Comparison of ENCODE assay signal across 26 mouse cellular contexts in genomic region chr8:64828466-64828865, GRCm38 (mm10). TPM values are rescaled to one million over a fixed set of nuclear protein-coding genes. Genes with fewer than 3 reads are reported as not detected.
A peak's percentile ranks its signal among the peaks of the same experiment; 100 is the strongest.
DNase-seq lines count a peak whose midpoint lies in the region; ATAC-seq and TF ChIP-seq lines count a peak whose summit lies in the region.
"Had no signal": no experiment of that assay in that cellular context is flagged by ENCODE, and none has a peak within 500 bp of the region (broad histone marks: within the 10 kb centered on the region; RNA-seq: fewer than 3 reads in every experiment).

No protein-coding gene starts in this region.

- 0 out of 2 replicates have a peak, but pooled peaks cover 9% of the 10 kb centered on the region for H3K4me1 ChIP-seq in brown adipose tissue, adult 24 weeks (ENCODE audit: control insufficient read depth, insufficient read depth, insufficient read length, low read length)
- no peaks in the 10 kb centered on the region for H3K4me1 ChIP-seq in liver, embryonic 16.5 days (ENCODE audit: control insufficient read depth, low read depth, low read length)
- no peaks in the 10 kb centered on the region for H3K4me1 ChIP-seq in forebrain, postnatal 0 days (ENCODE audit: insufficient read depth)
- no peaks in the 10 kb centered on the region for H3K4me1 ChIP-seq in stomach, postnatal 0 days (replicated peaks; ENCODE audit: control insufficient read depth, insufficient read depth)

- peak overlapping the region; percentile 2; the same call in 1 of the 2 replicates for H3K27ac ChIP-seq in left cerebral cortex, adult 2 months
- H3K27ac ChIP-seq in brown adipose tissue, adult 24 weeks (replicated peaks; ENCODE audit: low read depth, low read length): peak overlapping the region; percentile 20; the same call in 1 of the 2 replicates
- H3K27ac ChIP-seq in liver, embryonic 16.5 days (ENCODE audit: low read length): no peak overlapping the region
- H3K27ac ChIP-seq in forebrain, postnatal 0 days (ENCODE audit: low read depth, low read length): no peak overlapping the region
- no peak overlapping the region for H3K27ac ChIP-seq in stomach, postnatal 0 days (replicated peaks)
- H3K27ac ChIP-seq: embryonic facial prominence, embryonic 13.5 days; forebrain, embryonic 12.5 days; hindbrain, postnatal 0 days; limb, embryonic 10.5 days; neural tube, embryonic 13.5 days had no signal

- H3K9ac ChIP-seq in liver, embryonic 16.5 days (ENCODE audit: low read depth, low read length): no peak overlapping the region
- H3K9ac ChIP-seq in forebrain, postnatal 0 days: no peak overlapping the region
- H3K9ac ChIP-seq in stomach, postnatal 0 days (ENCODE audit: low read length): no peak overlapping the region
- H3K9ac ChIP-seq: embryonic facial prominence, embryonic 13.5 days; forebrain, embryonic 12.5 days; neural tube, embryonic 13.5 days had no signal

- TF ChIP-seq EP300 in stomach, postnatal 0 days (optimal IDR thresholded peaks at IDR 0.05): no peak

- no peak overlapping the region for H3K4me2 ChIP-seq in liver, embryonic 16.5 days (ENCODE audit: low read depth, low read length)
- H3K4me2 ChIP-seq in forebrain, postnatal 0 days (ENCODE audit: low read depth): no peak overlapping the region
- no peak overlapping the region for H3K4me2 ChIP-seq in stomach, postnatal 0 days (replicated peaks; ENCODE audit: low read depth)
- H3K4me2 ChIP-seq: embryonic facial prominence, embryonic 13.5 days; forebrain, embryonic 12.5 days; neural tube, embryonic 13.5 days had no signal

- no peak for TF ChIP-seq CTCF in left cerebral cortex, adult 2 months (IDR thresholded peaks at IDR 0.05)
- no peak for TF ChIP-seq CTCF in forebrain, postnatal 0 days (IDR thresholded peaks at IDR 0.05; ENCODE audit: low read depth)
- TF ChIP-seq CTCF in stomach, postnatal 0 days (IDR thresholded peaks at IDR 0.05; ENCODE audit: low read depth): no peak

- H3K9me3 ChIP-seq in liver, embryonic 16.5 days (replicated peaks; ENCODE audit: control insufficient read depth, low read length): no peaks in the 10 kb centered on the region
- no peaks in the 10 kb centered on the region for H3K9me3 ChIP-seq in forebrain, postnatal 0 days (ENCODE audit: low read length)
- no peaks in the 10 kb centered on the region for H3K9me3 ChIP-seq in stomach, postnatal 0 days (ENCODE audit: control insufficient read depth, low read length)
- H3K9me3 ChIP-seq: embryonic facial prominence, embryonic 13.5 days; forebrain, embryonic 12.5 days; limb, embryonic 10.5 days; neural tube, embryonic 13.5 days had no signal

- 30% methylated on average over 15 of the region's 15 CpGs for WGBS in liver, embryonic 16.5 days (ENCODE audit: insufficient replicate concordance)
- WGBS in forebrain, postnatal 0 days: 91% methylated on average over 15 of the region's 15 CpGs
- WGBS in stomach, postnatal 0 days: 83% methylated on average over 15 of the region's 15 CpGs

- intact Hi-C loops in left cerebral cortex, adult 2 months (cut with DNase I): no loop called here
- intact Hi-C loops in left cerebral cortex, postnatal 10 days (cut with DNase I): no loop called here

- peak; percentile 7; the same call in 1 of the 2 replicates for ATAC-seq in frontal cortex, adult (ENCODE audit: low TSS enrichment)
- 0 out of 2 replicates have a peak, but pooled peaks have one; percentile 17 for ATAC-seq in liver, embryonic 16.5 days (ENCODE audit: low read depth)
- no peak for ATAC-seq in forebrain, postnatal 0 days
- no peak for ATAC-seq in stomach, postnatal 0 days (ENCODE audit: low FRiP score, low TSS enrichment)
- ATAC-seq: hindbrain, postnatal 0 days had no signal

- H3K36me3 ChIP-seq in liver, embryonic 16.5 days (ENCODE audit: control insufficient read depth, insufficient read depth): no peaks in the 10 kb centered on the region
- H3K36me3 ChIP-seq in forebrain, postnatal 0 days (ENCODE audit: insufficient read depth): peaks cover 25% of the 10 kb centered on the region; the same call in 1 of the 2 replicates
- peaks cover 4% of the 10 kb centered on the region; the same call in 1 of the 2 replicates for H3K36me3 ChIP-seq in stomach, postnatal 0 days (ENCODE audit: control insufficient read depth, insufficient read depth, low read length)

- DNase-seq in frontal cortex, postnatal 36 days (ENCODE audit: low spot score in 2 of 2): no peak
- DNase-seq in left cerebral cortex, adult 2 months (ENCODE audit: extremely low spot score in 1 of 2, low spot score in 2 of 2): no peak
- no peak for DNase-seq in left cerebral cortex, postnatal 10 days (ENCODE audit: extremely low spot score in 1 of 2, low spot score in 2 of 2)
- DNase-seq in forebrain, postnatal 0 days: no peak
- DNase-seq in stomach, postnatal 0 days (ENCODE audit: low spot score): no peak
- DNase-seq: adrenal gland, postnatal 25 days; cerebellum, adult 11-12 months; cerebellum, postnatal 25 days; embryo, embryonic 11 days; gastrocnemius, postnatal 14 days; kidney, adult 11 months; kidney, postnatal 4 days; layer of hippocampus, adult 9-11 months; midbrain, embryonic 14.5 days; right cerebral cortex, postnatal 4 days; thymus, postnatal 25 days had no signal

- H3K4me3 ChIP-seq in left cerebral cortex, adult 2 months: no peak overlapping the region
- H3K4me3 ChIP-seq in brown adipose tissue, adult 24 weeks (ENCODE audit: insufficient read depth, low read depth, low read length): no peak overlapping the region
- H3K4me3 ChIP-seq in liver, embryonic 16.5 days (ENCODE audit: low read depth, low read length): no peak overlapping the region
- no peak overlapping the region for H3K4me3 ChIP-seq in forebrain, postnatal 0 days (ENCODE audit: low read depth, low read length)
- no peak overlapping the region for H3K4me3 ChIP-seq in stomach, postnatal 0 days (ENCODE audit: low read depth, low read length)
- H3K4me3 ChIP-seq: embryonic facial prominence, embryonic 13.5 days; erythroblast, embryonic 14.5 days; forebrain, embryonic 12.5 days; limb, embryonic 10.5 days; myocyte; neural tube, embryonic 13.5 days had no signal

- H3K27me3 ChIP-seq in liver, embryonic 16.5 days (ENCODE audit: control insufficient read depth, insufficient read depth, low read depth, low read length): no peaks in the 10 kb centered on the region
- H3K27me3 ChIP-seq in forebrain, postnatal 0 days (ENCODE audit: insufficient read depth, low read length): no peaks in the 10 kb centered on the region
- H3K27me3 ChIP-seq in stomach, postnatal 0 days (ENCODE audit: control insufficient read depth, insufficient read depth, low read length): no peaks in the 10 kb centered on the region
- H3K27me3 ChIP-seq: embryonic facial prominence, embryonic 13.5 days; forebrain, embryonic 12.5 days; neural tube, embryonic 13.5 days had no signal

RNA-seq across cellular contexts. Expression of gene Klhl2, which starts 21.4 kb away (rescaled TPM):
- total RNA-seq in left cerebral cortex, adult 2 months (2021): 100 to 1,000 TPM; 158 to 173 TPM
- total RNA-seq in left cerebral cortex, postnatal 10 days (2021): 100 to 1,000 TPM; 124 to 128 TPM
- 21.9 and 30.3 TPM in 2 replicates for polyA plus RNA-seq in brown adipose tissue, adult 24 weeks (2012; ENCODE audit: insufficient read depth, insufficient read length, missing spikeins)
- 1.1 and 1.4 TPM in 2 replicates for polyA plus RNA-seq in liver, embryonic 16.5 days (2015; fragmentation: Nextera tagmentation; extraction: Ambion mirVana)
- total RNA-seq in forebrain, postnatal 0 days (2014; rRNA removed): 70.5 and 78.2 TPM in 2 replicates
- polyA plus RNA-seq in forebrain, postnatal 0 days (2015; fragmentation: Nextera tagmentation; extraction: Ambion mirVana): 31.8 and 43.6 TPM in 2 replicates
- polyA plus RNA-seq in stomach, postnatal 0 days (2015; fragmentation: Nextera tagmentation; extraction: Ambion mirVana): 13.4 and 14.0 TPM in 2 replicates

Comparison
In these comparisons a context has a peak if more than half of its experiments do, and no peak if none do; other contexts are left out.
1. ATAC-seq: peak in frontal cortex, adult (single experiment) and liver, embryonic 16.5 days (single experiment); none in forebrain, postnatal 0 days (single experiment) and stomach, postnatal 0 days (single experiment).
2. H3K27ac ChIP-seq: peak in left cerebral cortex, adult 2 months (single experiment) and brown adipose tissue, adult 24 weeks (single experiment); none in liver, embryonic 16.5 days (single experiment), forebrain, postnatal 0 days (single experiment) and stomach, postnatal 0 days (single experiment).